16 mouse cellular contexts compared by ENCODE assay signal in genomic region chr6:96853065-96853464, GRCm38 (mm10).
DNase-seq lines count a peak whose midpoint lies in the region; ATAC-seq and TF ChIP-seq lines count a peak whose summit lies in the region.
"Had no signal": no experiment of that assay in that cellular context is flagged by ENCODE, and none has a peak within 500 bp of the region (broad histone marks: within the 10 kb centered on the region; RNA-seq: fewer than 3 reads in every experiment).

No protein-coding gene starts in this region.

- no peaks in the 10 kb centered on the region for H3K27me3 ChIP-seq in heart, postnatal 0 days (ENCODE audit: control insufficient read depth, insufficient read depth, low read length)
- no peaks in the 10 kb centered on the region for H3K27me3 ChIP-seq in lung, embryonic 16.5 days (ENCODE audit: control insufficient read depth, insufficient read depth, low read depth, low read length)
- H3K27me3 ChIP-seq in Patski = peaks cover 6% of the 10 kb centered on the region
- H3K27me3 ChIP-seq: midbrain, embryonic 13.5 days had no signal

- CTCF ChIA-PET in Patski (lab: Charles Lee) = interaction anchor here (1.0 kb wide), 1 partner anchor 13 kb away, joined by 4 read pairs; no protein-coding TSS in a partner anchor

- in situ Hi-C loops in Patski (cut with MboI; ENCODE audit: low pct_unique_long_range_greater_than_20kb) = no loop called here

- no peak for TF ChIP-seq CTCF in heart, postnatal 0 days (IDR thresholded peaks at IDR 0.05; ENCODE audit: low read depth)
- peak; percentile 44 for TF ChIP-seq CTCF in Patski (IDR thresholded peaks at IDR 0.05)

- intact Hi-C loops in heart, postnatal 36 days (cut with DNase I) = no loop called here

- 68% methylated on average over 7 of the region's 7 CpGs for WGBS in heart, postnatal 0 days
- 59% methylated on average over 7 of the region's 7 CpGs for WGBS in lung, embryonic 16.5 days

- no peak overlapping the region for H3K27ac ChIP-seq in heart, postnatal 0 days (ENCODE audit: low read depth)
- H3K27ac ChIP-seq in lung, embryonic 16.5 days (ENCODE audit: low read length) = no peak overlapping the region
- H3K27ac ChIP-seq: liver, embryonic 14.5 days; midbrain, embryonic 13.5 days had no signal

- no peak for ATAC-seq in heart, postnatal 0 days (ENCODE audit: insufficient read depth, low read depth)
- ATAC-seq in lung, embryonic 16.5 days (ENCODE audit: low read depth) = no peak
- peak; percentile 36 for ATAC-seq in Patski
- ATAC-seq in granulocyte monocyte progenitor cell, adult 5-6 weeks (replicated peaks; ENCODE audit: poor library complexity, severe bottlenecking) = no peak
- ATAC-seq: forebrain, embryonic 14.5 days; midbrain, embryonic 13.5 days had no signal

- DNase-seq in heart, postnatal 0 days (ENCODE audit: low spot score) = no peak
- no peak for DNase-seq in heart, postnatal 36 days
- no peak for DNase-seq in lung, postnatal 10 days
- DNase-seq in Patski (ENCODE audit: low read depth, low spot score) = no peak
- DNase-seq in left cerebral cortex, adult 11 months (ENCODE audit: low spot score) = no peak
- DNase-seq: adrenal gland, adult 2 months; cerebellum, adult 2 months; kidney, postnatal 25 days; right cerebral cortex, postnatal 25 days; thymus, adult 18-20 months had no signal

- 0 out of 2 replicates have a peak overlapping the region, but pooled peaks have one; percentile 16 for H3K4me2 ChIP-seq in heart, postnatal 0 days (ENCODE audit: low read depth, low read length)
- no peak overlapping the region for H3K4me2 ChIP-seq in lung, embryonic 16.5 days (ENCODE audit: low read depth, low read length)
- H3K4me2 ChIP-seq: heart, embryonic 11.5 days; midbrain, embryonic 13.5 days had no signal

- no peak overlapping the region for H3K9ac ChIP-seq in heart, postnatal 0 days (replicated peaks; ENCODE audit: low read depth, low read length)
- peak overlapping the region; percentile 15; the same call in 1 of the 2 replicates for H3K9ac ChIP-seq in lung, embryonic 16.5 days (ENCODE audit: low read length)
- H3K9ac ChIP-seq: liver, embryonic 14.5 days; midbrain, embryonic 13.5 days had no signal

- H3K36me3 ChIP-seq in heart, postnatal 0 days (replicated peaks; ENCODE audit: control insufficient read depth, insufficient read depth, low read length) = no peaks in the 10 kb centered on the region
- no peaks in the 10 kb centered on the region for H3K36me3 ChIP-seq in lung, embryonic 16.5 days (ENCODE audit: control insufficient read depth, insufficient read depth, low read length)
- H3K36me3 ChIP-seq: midbrain, embryonic 13.5 days had no signal

- no peak for TF ChIP-seq EP300 in heart, postnatal 0 days (IDR thresholded peaks at IDR 0.05; ENCODE audit: low read depth)

- POLR2A ChIA-PET in Patski (lab: Charles Lee) = no interaction called here

- no peak overlapping the region for H3K4me3 ChIP-seq in heart, postnatal 0 days (ENCODE audit: low read depth, low read length)
- H3K4me3 ChIP-seq in lung, embryonic 16.5 days (ENCODE audit: low read length) = no peak overlapping the region
- H3K4me3 ChIP-seq: midbrain, embryonic 13.5 days had no signal

- H3K4me1 ChIP-seq in heart, postnatal 0 days (ENCODE audit: control insufficient read depth, insufficient read depth) = no peaks in the 10 kb centered on the region
- H3K4me1 ChIP-seq in lung, embryonic 16.5 days (replicated peaks; ENCODE audit: control insufficient read depth, insufficient read depth, low read length) = no peaks in the 10 kb centered on the region
- H3K4me1 ChIP-seq: midbrain, embryonic 13.5 days had no signal

- H3K9me3 ChIP-seq in heart, postnatal 0 days (replicated peaks; ENCODE audit: control insufficient read depth, low read length) = no peaks in the 10 kb centered on the region
- H3K9me3 ChIP-seq in lung, embryonic 16.5 days (ENCODE audit: control insufficient read depth, low read length) = no peaks in the 10 kb centered on the region
- H3K9me3 ChIP-seq: midbrain, embryonic 13.5 days had no signal
